Mouse (Mus musculus): ENCODE measurements around the gene Lrrc8d. TPM values are rescaled to one million over a fixed set of nuclear protein-coding genes. Genes with fewer than 3 reads are reported as not detected.

Lrrc8d gene
- polyA plus RNA-seq, 1 experiment from 2014 or later: 22.2 TPM

GRCm38 (mm10) chr5:105691645-105692044 is 8.1 kb upstream of the Lrrc8d start:
- DNase-seq (ENCODE audit: low spot score): no peak
- Histone ChIP-seq H3K9me3 (no peaks in the 10 kb centered on the region), H3K4me3 (no peak overlapping the region), H3K4me1 (peaks cover 4% of the 10 kb centered on the region; the same call in 1 of the 2 replicates), H3K27ac (replicated peaks) (no peak overlapping the region), H3K36me3 (replicated peaks) (no peaks in the 10 kb centered on the region), H3K27me3 (replicated peaks; ENCODE audit: low read depth, poor library complexity, severe bottlenecking) (0 out of 2 replicates have a peak, but pooled peaks cover 4% of the 10 kb centered on the region)
- 86% methylated on average over 7 of the region's 7 CpGs for WGBS

DNA sequence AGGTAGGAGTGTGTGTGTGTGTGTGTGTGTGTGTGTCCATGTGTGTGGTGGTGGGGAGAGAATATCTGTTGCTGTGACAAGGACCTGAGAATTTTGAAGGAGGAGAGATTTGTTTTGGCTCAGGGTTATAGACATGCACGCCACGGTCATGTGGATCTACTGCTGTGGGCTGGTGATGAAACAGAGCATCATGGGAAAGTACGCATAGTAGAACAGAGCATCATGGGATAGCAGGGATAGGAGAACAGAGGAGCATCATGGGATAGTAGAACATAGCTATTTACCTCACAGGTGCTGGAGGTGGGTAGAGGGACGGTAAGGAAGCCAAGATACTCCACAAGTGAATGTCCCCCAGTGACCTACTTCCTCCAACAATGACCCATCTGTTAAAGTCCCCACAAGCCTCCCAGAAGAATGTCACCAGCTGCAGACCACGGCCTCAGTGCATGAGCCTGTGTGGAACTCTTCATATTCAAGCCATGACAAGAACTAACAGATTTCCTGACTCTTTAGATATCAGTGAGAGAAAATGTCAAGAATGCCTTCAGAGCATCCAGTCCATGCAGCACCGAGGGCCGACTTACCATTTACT is 5.3 kb upstream of the Lrrc8d start:
- H3K27ac ChIP-seq (replicated peaks): no peak overlapping the region
- no peak overlapping the region for H3K4me3 ChIP-seq
- no peaks in the 10 kb centered on the region for H3K9me3 ChIP-seq
- peaks cover 15% of the 10 kb centered on the region; the same call in 1 of the 2 replicates for H3K27me3 ChIP-seq (replicated peaks; ENCODE audit: low read depth, poor library complexity, severe bottlenecking)
- H3K4me1 ChIP-seq: peaks cover 13% of the 10 kb centered on the region
- no peak for DNase-seq (ENCODE audit: low spot score)
- no peaks in the 10 kb centered on the region for H3K36me3 ChIP-seq (replicated peaks)
- WGBS: 73% methylated on average over 7 of the region's 7 CpGs

GRCm38 (mm10) chr5:105696049-105696448 is 3.7 kb upstream of the Lrrc8d start:
- Histone ChIP-seq H3K9me3 (no peaks in the 10 kb centered on the region), H3K27me3 (replicated peaks; ENCODE audit: low read depth, poor library complexity, severe bottlenecking) (peaks cover 10% of the 10 kb centered on the region; the same call in 1 of the 2 replicates), H3K4me1 (peaks cover 22% of the 10 kb centered on the region), H3K27ac (replicated peaks) (no peak overlapping the region), H3K36me3 (replicated peaks) (no peaks in the 10 kb centered on the region), H3K4me3 (no peak overlapping the region)
- WGBS: 88% methylated on average over 6 of the region's 6 CpGs
- DNase-seq (ENCODE audit: low spot score): no peak

DNA sequence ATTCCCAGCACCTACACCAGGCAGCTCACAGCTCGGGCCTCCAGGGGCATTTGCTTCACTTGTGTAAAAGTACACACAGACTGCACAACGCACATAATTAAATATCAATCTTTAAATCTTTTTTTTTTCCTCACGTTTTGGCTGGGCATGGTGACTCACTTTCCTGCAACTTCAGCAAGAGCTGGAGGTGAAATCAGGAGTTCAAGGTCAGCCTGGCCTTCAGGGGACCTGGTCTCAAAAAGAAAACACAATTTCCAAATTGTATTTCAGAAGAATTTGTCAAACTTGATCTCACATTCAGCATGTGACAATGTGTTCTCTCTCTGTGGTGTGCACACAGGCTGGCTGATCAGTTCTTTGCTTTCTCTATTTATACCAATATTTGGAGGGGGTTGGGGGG is 1.9 kb upstream of the Lrrc8d start:
- no peak overlapping the region for H3K4me3 ChIP-seq
- H3K27ac ChIP-seq (replicated peaks): no peak overlapping the region
- no peak for DNase-seq (ENCODE audit: low spot score)
- peaks cover 10% of the 10 kb centered on the region; the same call in 1 of the 2 replicates for H3K27me3 ChIP-seq (replicated peaks; ENCODE audit: low read depth, poor library complexity, severe bottlenecking)
- H3K9me3 ChIP-seq: no peaks in the 10 kb centered on the region
- WGBS: 85% methylated on average over 3 of the region's 3 CpGs
- H3K36me3 ChIP-seq (replicated peaks): peaks cover 5% of the 10 kb centered on the region; the same call in 1 of the 2 replicates
- H3K4me1 ChIP-seq: peaks cover 37% of the 10 kb centered on the region

- peak; percentile 39 for DNase-seq (ENCODE audit: low spot score)
- H3K4me3 ChIP-seq: peak overlapping the region; percentile 73
- H3K36me3 ChIP-seq (replicated peaks): peaks cover 13% of the 10 kb centered on the region
- H3K27ac ChIP-seq (replicated peaks): 0 out of 2 replicates have a peak overlapping the region, but pooled peaks have one; percentile 32
- H3K4me1 ChIP-seq: peaks cover 42% of the 10 kb centered on the region
- H3K27me3 ChIP-seq (replicated peaks; ENCODE audit: low read depth, poor library complexity, severe bottlenecking): peaks cover 10% of the 10 kb centered on the region; the same call in 1 of the 2 replicates
- no peaks in the 10 kb centered on the region for H3K9me3 ChIP-seq
- 10% methylated on average over 7 of the region's 7 CpGs for WGBS
Measured at GRCm38 (mm10) chr5:105698694-105699093, 1.1 kb upstream of the Lrrc8d start.

GRCm38 (mm10) chr5:105700070-105700851 is 492 bp downstream of the Lrrc8d start:
- Histone ChIP-seq H3K36me3 (replicated peaks) (peaks cover 29% of the 10 kb centered on the region), H3K4me3 (peak overlapping the region; percentile 73), H3K4me1 (peaks cover 46% of the 10 kb centered on the region), H3K9me3 (no peaks in the 10 kb centered on the region), H3K27ac (replicated peaks) (peak overlapping the region; percentile 98), H3K27me3 (replicated peaks; ENCODE audit: low read depth, poor library complexity, severe bottlenecking) (peaks cover 10% of the 10 kb centered on the region; the same call in 1 of the 2 replicates)
- under 1% methylated on average over 101 of the region's 101 CpGs for WGBS
- DNase-seq (ENCODE audit: low spot score): peak; percentile 85

DNA sequence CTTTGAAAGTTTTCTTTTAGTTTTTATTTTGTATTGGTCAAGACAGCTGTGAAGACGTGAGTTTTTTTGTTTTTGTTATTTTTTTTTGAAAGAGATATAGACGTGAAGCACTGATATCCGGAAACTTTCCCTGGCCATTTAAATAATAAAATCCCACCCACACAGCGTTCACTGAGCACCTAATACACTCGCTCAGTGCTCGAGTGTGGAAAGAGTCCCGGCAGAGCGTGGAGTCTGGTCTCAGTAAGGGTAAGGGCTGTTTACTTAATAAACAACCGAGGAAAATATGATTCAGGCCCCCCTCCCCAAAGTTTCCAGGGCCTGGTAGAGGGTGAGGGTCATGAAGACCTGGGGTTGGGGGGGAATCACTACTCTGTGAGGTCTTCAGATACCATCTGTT is 1.6 kb downstream of the Lrrc8d start:
- Histone ChIP-seq H3K27me3 (replicated peaks; ENCODE audit: low read depth, poor library complexity, severe bottlenecking) (peaks cover 10% of the 10 kb centered on the region; the same call in 1 of the 2 replicates), H3K9me3 (no peaks in the 10 kb centered on the region), H3K27ac (replicated peaks) (peak overlapping the region; percentile 98; the same call in 1 of the 2 replicates), H3K36me3 (replicated peaks) (peaks cover 36% of the 10 kb centered on the region), H3K4me3 (peak overlapping the region; percentile 73), H3K4me1 (peaks cover 46% of the 10 kb centered on the region)
- no peak for DNase-seq (ENCODE audit: low spot score)
- 68% methylated on average over 9 of the region's 9 CpGs for WGBS

DNA sequence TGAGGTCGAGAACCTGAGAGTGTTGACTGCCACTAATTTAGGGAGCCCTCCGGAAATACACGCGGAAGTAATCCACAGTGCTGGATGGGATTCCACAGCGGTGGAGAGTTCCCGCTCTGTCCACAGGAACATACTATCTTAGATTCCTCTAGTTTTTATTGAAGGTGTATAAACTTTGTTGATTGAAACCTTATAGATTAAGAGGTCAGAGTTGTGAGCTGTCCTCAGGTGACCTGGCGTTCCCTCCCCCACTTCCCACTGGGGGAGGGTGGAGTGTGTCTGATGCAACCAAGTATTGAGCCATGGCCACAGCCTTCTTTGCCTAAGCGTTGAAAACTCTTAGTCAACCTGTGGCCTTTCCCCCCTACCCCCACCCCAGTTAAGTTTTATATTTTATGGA is 2.1 kb downstream of the Lrrc8d start:
- no peak overlapping the region for H3K27ac ChIP-seq (replicated peaks)
- H3K4me3 ChIP-seq: peak overlapping the region; percentile 73
- H3K4me1 ChIP-seq: peaks cover 46% of the 10 kb centered on the region
- peaks cover 41% of the 10 kb centered on the region for H3K36me3 ChIP-seq (replicated peaks)
- 84% methylated on average over 8 of the region's 8 CpGs for whole genome bisulfite sequencing
- peaks cover 10% of the 10 kb centered on the region; the same call in 1 of the 2 replicates for H3K27me3 ChIP-seq (replicated peaks; ENCODE audit: low read depth, poor library complexity, severe bottlenecking)
- no peaks in the 10 kb centered on the region for H3K9me3 ChIP-seq
- DNase-seq (ENCODE audit: low spot score): no peak

GRCm38 (mm10) chr5:105702580-105703285 is 3.0 kb downstream of the Lrrc8d start:
- 80% methylated on average over 9 of the region's 9 CpGs for WGBS

GRCm38 (mm10) chr5:105703286-105703655 is 3.5 kb downstream of the Lrrc8d start:
- H3K27ac ChIP-seq (replicated peaks): no peak overlapping the region
- peaks cover 50% of the 10 kb centered on the region for H3K36me3 ChIP-seq (replicated peaks)
- WGBS: 90% methylated on average over 11 of the region's 11 CpGs
- DNase-seq (ENCODE audit: low spot score): no peak
- H3K9me3 ChIP-seq: no peaks in the 10 kb centered on the region
- peaks cover 46% of the 10 kb centered on the region for H3K4me1 ChIP-seq
- H3K4me3 ChIP-seq: no peak overlapping the region
- peaks cover 6% of the 10 kb centered on the region; the same call in 1 of the 2 replicates for H3K27me3 ChIP-seq (replicated peaks; ENCODE audit: low read depth, poor library complexity, severe bottlenecking)

More at GRCm38 (mm10) chr5:105702580-105703285, 3.0 kb downstream of the Lrrc8d start:
- no peak for DNase-seq (ENCODE audit: low spot score)
- Histone ChIP-seq H3K4me1 (peaks cover 46% of the 10 kb centered on the region), H3K27ac (replicated peaks) (no peak overlapping the region), H3K36me3 (replicated peaks) (peaks cover 50% of the 10 kb centered on the region), H3K4me3 (no peak overlapping the region), H3K9me3 (no peaks in the 10 kb centered on the region), H3K27me3 (replicated peaks; ENCODE audit: low read depth, poor library complexity, severe bottlenecking) (peaks cover 10% of the 10 kb centered on the region; the same call in 1 of the 2 replicates)

DNA sequence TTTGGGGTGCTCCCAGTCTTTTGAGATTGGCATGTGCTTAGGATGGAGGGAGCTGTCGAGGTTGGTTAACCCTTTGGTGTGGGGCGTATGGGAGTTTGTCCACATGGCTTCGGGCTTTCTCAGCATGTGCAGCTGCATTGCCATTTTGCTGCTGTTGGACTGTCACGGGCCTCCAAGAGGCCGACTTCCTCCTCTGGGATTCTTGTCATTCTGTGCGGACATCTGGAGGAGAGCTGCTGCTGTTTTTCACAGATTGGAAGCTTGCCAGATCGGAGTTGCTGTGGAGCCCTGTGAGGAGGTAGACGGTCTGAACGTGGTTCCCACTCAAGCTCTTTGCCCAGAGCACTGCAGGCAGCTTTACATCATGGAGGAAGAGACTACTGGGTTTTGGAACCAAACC is 4.8 kb downstream of the Lrrc8d start:
- peaks cover 60% of the 10 kb centered on the region for H3K36me3 ChIP-seq (replicated peaks)
- H3K4me1 ChIP-seq: peaks cover 36% of the 10 kb centered on the region
- H3K4me3 ChIP-seq: no peak overlapping the region
- 70% methylated on average over 9 of the region's 9 CpGs for WGBS
- no peaks in the 10 kb centered on the region for H3K27me3 ChIP-seq (replicated peaks; ENCODE audit: low read depth, poor library complexity, severe bottlenecking)
- no peak for DNase-seq (ENCODE audit: low spot score)
- no peaks in the 10 kb centered on the region for H3K9me3 ChIP-seq
- H3K27ac ChIP-seq (replicated peaks): no peak overlapping the region

DNA sequence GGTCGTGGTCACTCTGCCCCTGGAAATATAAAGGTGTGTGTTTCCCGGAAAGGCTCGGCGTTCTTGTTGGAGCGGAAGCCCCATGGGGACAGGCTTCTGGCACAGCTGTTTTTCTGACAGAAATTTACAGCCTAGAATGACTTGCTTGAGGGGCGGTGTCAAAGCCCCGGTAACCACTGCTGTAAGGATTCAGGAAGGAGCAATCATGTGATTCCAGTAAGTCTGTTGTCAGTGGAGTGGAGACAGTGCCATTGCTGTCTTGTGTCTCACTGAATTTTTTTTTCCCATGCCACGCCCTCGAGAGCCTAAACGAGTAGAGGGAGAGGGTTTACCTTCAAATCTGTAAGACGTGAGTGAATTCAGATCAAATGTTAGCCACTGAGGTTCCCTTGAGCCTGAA is 6.9 kb downstream of the Lrrc8d start:
- H3K36me3 ChIP-seq (replicated peaks): peaks cover 60% of the 10 kb centered on the region
- no peak overlapping the region for H3K27ac ChIP-seq (replicated peaks)
- 86% methylated on average over 11 of the region's 11 CpGs for WGBS
- no peaks in the 10 kb centered on the region for H3K9me3 ChIP-seq
- no peaks in the 10 kb centered on the region for H3K27me3 ChIP-seq (replicated peaks; ENCODE audit: low read depth, poor library complexity, severe bottlenecking)
- H3K4me1 ChIP-seq: peaks cover 23% of the 10 kb centered on the region
- H3K4me3 ChIP-seq: no peak overlapping the region
- DNase-seq (ENCODE audit: low spot score): no peak
